Mouse (Mus musculus) hindbrain, embryonic 15.5 days (tissue): ENCODE measurements around the gene S100pbp. TPM values are rescaled to one million over a fixed set of nuclear protein-coding genes. Genes with fewer than 3 reads are reported as not detected.

Source experiments
- ATAC-seq: fragments of 200-750 bp; cut with Nextera tagmentation; 2 replicates; pipeline ENCODE4 v1.8.0; 2017; ENCODE audit warnings: low read depth, moderate number of reproducible peaks, moderate TSS enrichment; ENCODE audit not compliant: low FRiP score
- H3K27ac ChIP-seq: fragments of 300-500 bp; sonication (generic); replicated peaks from 2 replicates; pipeline ENCODE4 v1.5.1; 2015; ENCODE audit warnings: mild to moderate bottlenecking, inconsistent platforms
- H3K27me3 ChIP-seq: fragments of 300-500 bp; sonication (generic); 2 replicates; pipeline ENCODE4 v1.6.1; 2015; ENCODE audit warnings: control low read depth, inconsistent platforms
- H3K36me3 ChIP-seq: fragments of 300-500 bp; sonication (generic); 2 replicates; pipeline ENCODE4 v1.6.1; 2015; ENCODE audit warnings: control low read depth, inconsistent platforms
- H3K4me1 ChIP-seq: fragments of 300-500 bp; sonication (generic); replicated peaks from 2 replicates; pipeline ENCODE4 v1.6.1; 2015; ENCODE audit warnings: control low read depth, inconsistent platforms
- H3K4me2 ChIP-seq: fragments of 300-500 bp; sonication (generic); 2 replicates; pipeline ENCODE4 v1.6.1; 2015; ENCODE audit warnings: moderate library complexity, mild to moderate bottlenecking, inconsistent platforms
- H3K4me3 ChIP-seq: fragments of 300-500 bp; sonication (generic); 2 replicates; pipeline ENCODE4 v1.5.1; 2015; ENCODE audit warnings: mild to moderate bottlenecking, inconsistent platforms
- H3K9ac ChIP-seq: fragments of 300-500 bp; sonication (generic); 2 replicates; pipeline ENCODE4 v1.6.1; 2015; ENCODE audit warnings: inconsistent platforms
- H3K9me3 ChIP-seq: fragments of 300-500 bp; sonication (generic); 2 replicates; pipeline ENCODE4 v1.6.1; 2016; ENCODE audit warnings: control low read depth, inconsistent platforms
- WGBS: fragments of 180-500 bp; shearing (Covaris S2); methylation state at CpG from one replicate; pipeline ENCODE4 v1.1.7; 2015; 5-methylcytosine and 5-hydroxymethylcytosine counted together
- polyA plus RNA-seq: library from polyadenylated mRNA; unstranded; fragments of >200 nt; fragmentation: Nextera tagmentation; extraction: Ambion mirVana; gene quantifications from 2 replicates; pipeline ENCODE4 v1.2.1, GENCODE M21; 2015

The S100pbp gene
- polyA plus RNA-seq, 1 experiment from 2014 or later: 19.6 TPM

DNA sequence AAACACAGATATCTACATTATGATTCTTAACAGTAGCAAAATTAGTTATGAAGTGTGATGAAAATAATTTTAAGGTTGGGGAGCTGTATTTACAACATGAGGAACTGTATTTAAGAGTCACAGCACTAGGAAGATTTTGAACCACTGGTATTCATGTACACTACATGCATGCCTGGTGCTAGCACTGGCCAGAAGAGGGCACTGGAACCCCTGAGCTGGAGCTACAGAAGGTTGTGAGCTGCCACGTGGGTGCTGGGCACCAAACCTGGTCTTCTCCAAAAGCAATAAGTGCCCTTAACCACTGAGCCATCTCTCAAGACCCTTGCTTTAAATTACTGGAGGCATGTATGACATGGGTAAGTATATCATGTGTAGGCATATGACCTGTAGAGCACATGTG lies 17.0 kb downstream of the S100pbp start:
- H3K9me3 ChIP-seq: no peaks in the 10 kb centered on the region
- 74% methylated on average over 1 of the region's 1 CpGs for WGBS

DNA sequence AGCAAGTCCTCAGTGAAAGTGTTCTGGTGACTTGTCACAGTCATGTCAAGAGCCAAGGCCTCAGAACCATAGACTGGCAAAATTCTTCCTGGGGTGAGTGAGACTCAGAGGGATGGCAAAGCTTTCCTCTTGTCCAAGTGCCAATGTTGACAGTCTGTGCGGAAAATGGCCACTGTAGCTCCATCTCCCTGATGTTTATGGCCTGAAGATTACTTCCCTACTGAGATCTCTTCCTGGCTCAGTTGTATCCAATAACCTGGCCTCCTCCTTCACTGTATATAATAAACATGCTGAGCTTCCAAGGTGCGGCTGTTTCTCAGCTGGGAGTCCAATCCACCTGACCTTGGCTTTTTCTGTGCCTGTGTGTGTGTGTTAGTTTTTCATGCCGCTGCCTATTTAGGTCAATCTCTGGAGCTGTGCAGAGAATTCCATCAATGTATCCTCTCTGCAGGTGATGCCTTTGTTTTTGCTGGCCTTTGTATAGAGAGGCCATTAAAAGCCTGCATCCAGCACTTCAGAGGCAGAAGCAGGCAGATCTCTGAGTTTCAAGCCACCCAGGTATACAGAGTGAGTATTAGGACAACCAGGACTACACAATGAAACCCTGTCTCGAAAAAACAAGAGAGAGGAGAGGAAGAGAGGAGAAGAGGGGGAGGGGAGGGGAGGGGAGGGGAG lies 27.8 kb downstream of the S100pbp start:
- Histone ChIP-seq H3K4me1 (no peaks in the 10 kb centered on the region), H3K36me3 (peaks cover 26% of the 10 kb centered on the region), H3K27ac (no peak overlapping the region), H3K9me3 (no peaks in the 10 kb centered on the region), H3K4me3 (no peak overlapping the region), H3K4me2 (no peak overlapping the region), H3K27me3 (no peaks in the 10 kb centered on the region), H3K9ac (no peak overlapping the region)
- no peak for ATAC-seq
- 79% methylated on average over 4 of the region's 4 CpGs for WGBS

More for the DNA sequence above, 17.0 kb downstream of the S100pbp start:
- Histone ChIP-seq H3K9ac (no peak overlapping the region), H3K27me3 (no peaks in the 10 kb centered on the region), H3K4me3 (no peak overlapping the region), H3K4me1 (no peaks in the 10 kb centered on the region), H3K4me2 (no peak overlapping the region), H3K27ac (no peak overlapping the region), H3K36me3 (peaks cover 60% of the 10 kb centered on the region)
- ATAC-seq: no peak

DNA sequence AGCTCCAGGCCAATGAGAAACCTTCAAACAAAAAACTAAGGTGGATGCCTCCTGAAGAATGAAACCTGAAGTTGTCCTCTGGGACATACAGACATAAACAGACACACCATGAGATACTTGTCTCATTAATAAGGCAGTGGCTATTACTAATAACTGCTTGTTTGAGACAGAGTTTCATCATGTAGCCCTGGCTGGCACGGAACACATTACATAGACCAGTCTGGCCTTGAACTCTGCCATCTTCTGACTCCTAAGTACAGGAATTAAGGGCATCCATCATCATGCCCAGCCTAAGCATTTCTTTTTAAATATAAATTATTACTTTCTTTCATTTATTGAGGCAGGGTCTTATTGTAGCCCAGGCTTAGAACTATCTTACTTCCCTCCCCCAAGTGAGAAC lies 28.5 kb downstream of the S100pbp start:
- no peak overlapping the region for H3K4me2 ChIP-seq
- no peak overlapping the region for H3K4me3 ChIP-seq
- WGBS: 97% methylated on average over 1 of the region's 1 CpGs
- peaks cover 31% of the 10 kb centered on the region for H3K36me3 ChIP-seq
- no peak for ATAC-seq
- no peak overlapping the region for H3K9ac ChIP-seq
- H3K4me1 ChIP-seq: no peaks in the 10 kb centered on the region
- no peak overlapping the region for H3K27ac ChIP-seq
- H3K27me3 ChIP-seq: no peaks in the 10 kb centered on the region
- no peaks in the 10 kb centered on the region for H3K9me3 ChIP-seq

DNA sequence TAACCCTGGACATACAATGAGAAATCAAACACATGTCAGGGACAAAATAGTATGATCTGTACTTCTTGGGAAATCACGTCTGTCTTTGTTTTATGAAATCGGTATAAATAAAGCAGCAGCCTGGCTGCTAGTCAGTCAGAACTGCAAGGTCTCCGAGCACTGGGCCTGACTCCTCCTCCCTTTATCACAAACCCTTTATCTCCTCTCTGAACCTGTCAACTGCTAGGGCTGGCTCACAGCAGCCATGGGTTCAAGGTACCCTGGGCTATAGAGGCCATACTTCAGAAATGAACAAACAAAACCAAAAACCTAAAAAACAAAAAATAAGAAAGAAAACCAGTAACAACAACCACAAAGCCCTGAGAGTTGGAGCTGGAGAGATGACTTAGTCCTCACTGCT lies 31.0 kb downstream of the S100pbp start:
- Histone ChIP-seq H3K4me2 (no peak overlapping the region), H3K4me3 (no peak overlapping the region), H3K36me3 (peaks cover 29% of the 10 kb centered on the region), H3K27me3 (no peaks in the 10 kb centered on the region), H3K4me1 (no peaks in the 10 kb centered on the region), H3K9me3 (no peaks in the 10 kb centered on the region), H3K27ac (no peak overlapping the region), H3K9ac (no peak overlapping the region)
- 59% methylated on average over 3 of the region's 3 CpGs for WGBS
- no peak for ATAC-seq

DNA sequence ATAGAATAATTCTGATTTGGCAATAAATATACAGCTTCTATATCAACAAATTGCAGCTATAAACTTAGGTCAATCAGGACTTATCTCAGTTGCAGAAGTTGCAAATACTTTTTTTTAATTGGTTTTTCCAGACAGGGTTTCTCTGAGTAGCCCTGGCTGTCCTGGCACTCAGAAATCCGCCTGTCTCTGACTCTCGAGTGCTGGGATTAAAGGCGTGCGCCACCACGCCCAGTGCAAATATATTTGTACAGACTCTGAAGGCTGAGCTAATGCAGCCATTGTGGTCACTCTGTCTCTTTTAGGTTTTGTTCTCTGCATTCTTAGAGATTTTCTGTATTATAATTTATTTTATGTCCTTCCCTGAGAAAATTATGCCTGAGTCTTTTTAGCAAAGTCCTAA lies 32.0 kb downstream of the S100pbp start:
- Histone ChIP-seq H3K4me1 (no peaks in the 10 kb centered on the region), H3K9me3 (no peaks in the 10 kb centered on the region), H3K9ac (no peak overlapping the region), H3K4me2 (no peak overlapping the region), H3K27me3 (no peaks in the 10 kb centered on the region), H3K4me3 (no peak overlapping the region), H3K27ac (no peak overlapping the region), H3K36me3 (peaks cover 34% of the 10 kb centered on the region)
- WGBS: 90% methylated on average over 5 of the region's 5 CpGs
- ATAC-seq: no peak

DNA sequence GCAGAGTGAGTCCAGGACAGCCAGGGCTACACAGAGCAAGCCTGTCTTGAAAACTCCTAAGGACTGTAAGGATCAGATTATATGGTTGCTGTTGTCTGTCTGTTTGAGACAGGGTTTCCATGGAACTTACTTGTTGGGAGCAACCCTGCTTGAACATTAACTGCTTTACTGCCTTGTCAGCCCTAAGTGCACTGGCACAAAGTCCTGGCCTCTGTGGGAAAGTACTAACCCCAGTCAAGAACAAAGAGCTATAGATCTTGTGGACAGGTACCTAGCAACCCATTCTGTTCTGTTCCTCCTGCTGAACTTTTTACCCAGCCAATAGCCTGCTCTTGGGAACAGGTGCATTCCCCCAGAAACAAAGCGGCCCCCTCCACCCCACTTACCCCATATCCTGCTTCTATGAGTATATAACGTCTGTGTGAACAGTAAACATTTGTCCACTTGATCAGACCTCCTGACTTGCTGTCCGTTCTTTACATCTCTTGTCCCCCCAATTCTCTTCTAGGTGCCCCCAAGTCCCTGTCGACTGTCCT lies 38.2 kb downstream of the S100pbp start:
- no peak for ATAC-seq
- H3K9ac ChIP-seq: no peak overlapping the region
- H3K4me3 ChIP-seq: no peak overlapping the region
- H3K27me3 ChIP-seq: no peaks in the 10 kb centered on the region
- 67% methylated on average over 4 of the region's 4 CpGs for WGBS
- H3K4me2 ChIP-seq: no peak overlapping the region
- H3K36me3 ChIP-seq: peaks cover 34% of the 10 kb centered on the region
- no peaks in the 10 kb centered on the region for H3K9me3 ChIP-seq
- no peak overlapping the region for H3K27ac ChIP-seq
- peaks cover 4% of the 10 kb centered on the region for H3K4me1 ChIP-seq

DNA sequence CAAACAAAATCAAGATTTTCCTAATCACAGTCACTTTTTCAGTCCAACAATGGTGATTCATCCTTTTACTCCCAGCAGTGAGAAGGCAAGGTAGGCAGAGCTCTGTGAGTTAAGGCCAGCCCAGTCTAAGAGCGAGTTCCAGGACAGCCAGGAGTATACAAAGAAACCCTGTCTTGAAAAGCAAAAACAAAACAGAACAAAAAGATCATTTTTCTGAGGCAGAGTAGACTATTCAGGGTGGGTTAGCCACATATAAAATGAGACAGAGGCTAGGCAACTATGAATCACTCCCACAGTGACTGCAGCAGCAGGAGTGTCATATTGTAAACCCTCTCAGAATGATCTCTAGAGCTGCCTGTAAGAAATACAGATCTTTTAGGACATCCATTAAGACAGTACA lies 40.2 kb downstream of the S100pbp start:
- no peaks in the 10 kb centered on the region for H3K9me3 ChIP-seq
- H3K9ac ChIP-seq: no peak overlapping the region
- no peak for ATAC-seq
- H3K4me2 ChIP-seq: no peak overlapping the region
- peaks cover 16% of the 10 kb centered on the region for H3K4me1 ChIP-seq
- H3K27me3 ChIP-seq: no peaks in the 10 kb centered on the region
- H3K4me3 ChIP-seq: no peak overlapping the region
- WGBS: 77% methylated on average over 1 of the region's 1 CpGs
- peaks cover 22% of the 10 kb centered on the region for H3K36me3 ChIP-seq
- no peak overlapping the region for H3K27ac ChIP-seq

DNA sequence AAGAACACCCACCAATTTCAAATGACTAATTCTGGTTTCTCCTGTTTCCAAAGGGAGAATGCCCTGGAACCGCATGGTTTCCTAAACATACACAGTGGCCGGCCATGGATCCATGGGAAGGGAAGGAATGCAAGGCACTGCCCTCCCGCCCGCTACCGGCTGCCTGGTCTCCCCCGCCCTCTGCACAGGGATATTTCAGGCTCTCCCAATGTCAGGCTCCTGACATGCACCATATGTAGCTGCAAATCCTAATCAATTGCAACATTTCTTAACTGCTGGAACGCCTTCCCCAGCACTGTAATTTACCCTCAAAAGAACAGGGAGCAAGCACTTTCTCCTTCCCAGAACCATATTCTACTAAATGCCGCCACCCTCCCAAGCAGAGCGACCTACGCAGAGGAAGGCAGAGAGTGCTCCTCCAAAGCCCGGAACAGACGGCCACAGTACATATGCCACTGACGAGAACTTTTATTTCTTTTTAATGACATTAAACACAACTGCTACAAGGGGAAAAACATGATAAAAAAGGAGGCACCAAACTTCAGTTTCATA lies 41.9 kb downstream of the S100pbp start:
- Histone ChIP-seq H3K4me1 (peaks cover 28% of the 10 kb centered on the region), H3K9me3 (no peaks in the 10 kb centered on the region), H3K4me3 (no peak overlapping the region), H3K27ac (no peak overlapping the region), H3K27me3 (no peaks in the 10 kb centered on the region), H3K4me2 (no peak overlapping the region), H3K9ac (no peak overlapping the region), H3K36me3 (peaks cover 12% of the 10 kb centered on the region; the same call in 1 of the 2 replicates)
- WGBS: 86% methylated on average over 13 of the region's 13 CpGs
- no peak for ATAC-seq

DNA sequence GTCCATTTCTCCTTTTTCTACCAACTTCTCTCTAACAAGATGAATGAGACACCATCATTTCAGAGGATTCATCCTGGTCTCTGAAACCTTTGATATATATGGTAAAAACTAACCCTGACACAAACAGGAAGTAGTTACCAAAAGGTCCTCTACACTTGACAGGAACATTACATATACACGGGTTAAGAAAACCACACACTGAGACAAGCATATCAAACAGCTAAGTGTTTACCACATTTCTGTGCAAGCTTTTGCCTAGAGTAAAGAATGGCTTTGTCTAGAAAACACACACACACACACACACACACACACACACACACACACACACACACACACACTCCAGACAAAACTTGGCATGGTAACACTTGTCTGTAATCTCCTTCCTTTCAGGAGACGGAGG lies 43.1 kb downstream of the S100pbp start:
- H3K4me3 ChIP-seq: no peak overlapping the region

DNA sequence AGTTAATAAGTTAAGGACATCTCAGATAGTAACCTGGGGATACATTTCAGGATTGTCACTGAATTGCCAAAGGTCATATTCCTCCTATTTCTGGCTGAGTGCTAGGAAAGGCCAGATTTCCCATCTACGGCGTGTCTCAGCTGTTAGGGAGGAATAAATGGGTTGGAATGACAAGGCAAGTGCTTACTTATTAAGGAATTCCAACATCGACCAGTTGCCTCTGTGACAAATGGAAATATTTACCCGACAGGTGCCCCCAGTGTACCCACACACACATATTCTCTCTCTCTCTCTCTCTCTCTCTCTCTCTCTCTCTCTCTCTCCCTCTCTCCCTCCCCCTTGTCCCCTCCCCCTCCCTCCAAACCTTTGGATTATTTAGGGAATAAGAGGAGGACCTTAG lies 43.6 kb downstream of the S100pbp start:
- H3K4me2 ChIP-seq: no peak overlapping the region
- no peak overlapping the region for H3K4me3 ChIP-seq
- 75% methylated on average over 4 of the region's 4 CpGs for WGBS
- no peak for ATAC-seq
- no peak overlapping the region for H3K9ac ChIP-seq
- peaks cover 40% of the 10 kb centered on the region for H3K4me1 ChIP-seq
- no peak overlapping the region; the same call in 1 of the 2 replicates for H3K27ac ChIP-seq
- H3K9me3 ChIP-seq: no peaks in the 10 kb centered on the region
- H3K36me3 ChIP-seq: peaks cover 8% of the 10 kb centered on the region; the same call in 1 of the 2 replicates
- no peaks in the 10 kb centered on the region for H3K27me3 ChIP-seq

More for the DNA sequence above, 43.1 kb downstream of the S100pbp start:
- Histone ChIP-seq H3K27ac (no peak overlapping the region), H3K27me3 (no peaks in the 10 kb centered on the region), H3K9ac (no peak overlapping the region), H3K4me1 (peaks cover 40% of the 10 kb centered on the region), H3K36me3 (peaks cover 8% of the 10 kb centered on the region; the same call in 1 of the 2 replicates), H3K9me3 (no peaks in the 10 kb centered on the region), H3K4me2 (no peak overlapping the region)
- ATAC-seq: no peak
- WGBS: 60% methylated on average over 2 of the region's 2 CpGs

DNA sequence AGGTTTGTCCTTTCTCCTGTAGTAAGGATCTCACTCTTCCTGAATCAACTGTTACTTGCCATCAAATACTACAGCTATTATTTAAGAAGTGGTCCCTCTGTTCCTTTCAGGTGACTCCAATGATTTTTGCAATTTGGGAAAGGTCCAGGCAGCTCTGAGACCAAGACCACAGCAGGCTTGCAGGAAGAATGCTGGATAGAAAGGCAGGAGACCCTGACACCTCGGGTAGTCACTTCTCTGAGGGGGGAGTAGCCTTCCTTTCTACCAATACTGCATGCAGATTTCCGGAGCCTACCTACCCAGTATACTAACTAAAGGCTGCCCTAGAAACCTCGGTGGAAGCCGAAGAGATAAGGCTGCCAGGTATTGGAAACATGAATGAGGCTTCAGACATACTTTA lies 44.1 kb downstream of the S100pbp start:
- H3K9ac ChIP-seq: no peak overlapping the region
- H3K9me3 ChIP-seq: no peaks in the 10 kb centered on the region
- peaks cover 8% of the 10 kb centered on the region; the same call in 1 of the 2 replicates for H3K36me3 ChIP-seq
- peaks cover 40% of the 10 kb centered on the region for H3K4me1 ChIP-seq
- peak overlapping the region; percentile 84 for H3K27ac ChIP-seq
- H3K4me2 ChIP-seq: no peak overlapping the region
- WGBS: 67% methylated on average over 4 of the region's 4 CpGs
- ATAC-seq: no peak
- H3K27me3 ChIP-seq: no peaks in the 10 kb centered on the region
- no peak overlapping the region for H3K4me3 ChIP-seq
